Mouse (Mus musculus) lung, postnatal 0 days (tissue): ENCODE measurements around the gene Fzr1.

Experiments used
- CTCF ChIP-seq: IDR thresholded peaks from 2 replicates; pipeline ENCODE4 v1.5.1; 2016; ENCODE audit warnings: antibody characterized with exemption, mild to moderate bottlenecking
- EP300 ChIP-seq: IDR thresholded peaks from 2 replicates; pipeline ENCODE4 v1.6.1; 2016; ENCODE audit warnings: antibody characterized with exemption, mild to moderate bottlenecking, control low read depth

DNA sequence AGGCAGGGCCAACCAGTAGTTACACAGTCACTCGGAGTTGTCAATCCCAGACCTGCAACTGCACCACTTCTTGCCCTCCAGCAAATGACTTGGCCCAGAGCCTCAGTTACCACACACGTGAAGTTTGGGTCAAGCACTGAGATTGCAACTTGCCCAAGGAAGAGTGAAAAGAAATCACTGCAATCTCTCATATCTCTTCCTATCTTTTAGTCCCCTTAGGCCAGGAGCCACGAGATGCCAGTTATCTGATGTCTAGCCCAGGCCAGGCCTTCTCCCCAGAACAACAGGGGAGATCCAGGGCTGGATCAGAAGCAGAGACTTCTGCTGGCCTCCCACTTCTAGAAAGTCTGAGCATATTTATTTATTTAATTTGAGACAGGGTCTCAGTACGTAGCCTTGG lies 22.8 kb downstream of the Fzr1 start:
- no peak for TF ChIP-seq EP300
- no peak for TF ChIP-seq CTCF
